Mouse (Mus musculus) CH12.LX (cell line): ENCODE results near the gene Rp9.

Source experiments
- CHD2 ChIP-seq: IDR thresholded peaks from 2 replicates; pipeline ENCODE4 v1.6.1; 2011; ENCODE audit warnings: low read length, improper control_type of control experiment
- CTCF ChIP-seq, 2 experiments: IDR thresholded peaks in 1 of 2; conservative IDR thresholded peaks in 1 of 2; 2 replicates each; pipeline ENCODE4 v1.5.1; 2011 to 2012; ENCODE audit warnings: low read depth in 2 of 2, low read length in 2 of 2, improper control_type of control experiment in 1 of 2, inconsistent platforms in 1 of 2, mild to moderate bottlenecking in 1 of 2, moderate library complexity in 1 of 2
- MAX ChIP-seq: IDR thresholded peaks from 2 replicates; pipeline ENCODE4 v1.6.1; 2011; ENCODE audit warnings: low read length, improper control_type of control experiment
- NRF1 ChIP-seq: IDR thresholded peaks from 2 replicates; pipeline ENCODE4 v1.6.1; 2014; ENCODE audit warnings: low read depth, mild to moderate bottlenecking, inconsistent platforms, low read length, improper control_type of control experiment, moderate library complexity
- POLR2A ChIP-seq: IDR thresholded peaks from 2 replicates; pipeline ENCODE4 v1.6.1; 2011; ENCODE audit warnings: low read depth, mild to moderate bottlenecking, improper control_type of control experiment, low read length
- POLR2AphosphoS2 ChIP-seq: IDR thresholded peaks from 2 replicates; pipeline ENCODE4 v1.6.1; 2011; ENCODE audit warnings: low read depth, low read length, improper control_type of control experiment
- TCF12 ChIP-seq: IDR thresholded peaks from 2 replicates; pipeline ENCODE4 v1.6.1; 2014; ENCODE audit warnings: low read depth, mild to moderate bottlenecking, inconsistent platforms, low read length, improper control_type of control experiment
- USF1 ChIP-seq: IDR thresholded peaks from 2 replicates; pipeline ENCODE4 v1.6.1; 2014; ENCODE audit warnings: low read depth, mild to moderate bottlenecking, inconsistent platforms, low read length, improper control_type of control experiment
- ZKSCAN1 ChIP-seq: IDR thresholded peaks from 2 replicates; pipeline ENCODE4 v1.6.1; 2012; ENCODE audit warnings: low read depth, inconsistent platforms, low read length, improper control_type of control experiment, borderline replicate concordance

- no peak for TF ChIP-seq ZKSCAN1
- TF ChIP-seq POLR2A = no peak
- no peak for TF ChIP-seq POLR2AphosphoS2
- no peak for TF ChIP-seq MAX
- no peak for TF ChIP-seq NRF1
- no peak for TF ChIP-seq TCF12
- peak; percentile 69 to 79 for TF ChIP-seq CTCF (conservative IDR thresholded peaks at IDR 0.05 in 1 of 2, IDR thresholded peaks at IDR 0.05 in 1 of 2; ENCODE audit: low read depth in 2 of 2, low read length in 2 of 2)
- no peak for TF ChIP-seq CHD2
- TF ChIP-seq USF1 = no peak
These were observed 49.0 kb upstream of the Rp9 start for GRCm38 (mm10) chr9:22518394-22519041.
